Mouse (Mus musculus) liver, embryonic 14.5 days (tissue): ENCODE measurements at regions not wholly inside any gene's neighbourhood (a gene's known extent, or its start where the extent isn't known, plus 50 kb on each side); places are given as distances from the start of the nearest gene placed in this dataset.

Experiments
- ATAC-seq: fragments of 200-750 bp; cut with Nextera tagmentation; 2 replicates; pipeline ENCODE4 v1.8.0; 2017; ENCODE audit warnings: moderate number of reproducible peaks, mild to moderate bottlenecking, moderate library complexity; ENCODE audit not compliant: insufficient read depth
- DNase-seq, 3 experiments: peaks; one replicate each; pipeline ENCODE4 v3.0.0-alpha.2; 2012 to 2013; ENCODE audit warnings: low read depth in 3 of 3, low spot score in 3 of 3
- H3K27ac ChIP-seq: fragments of 300-500 bp; sonication (generic); 2 replicates; pipeline ENCODE4 v1.5.1; 2014; ENCODE audit warnings: moderate library complexity, mild to moderate bottlenecking, control low read depth, inconsistent platforms
- H3K27me3 ChIP-seq: fragments of 300-500 bp; sonication (generic); 2 replicates; pipeline ENCODE4 v1.6.1; 2014; ENCODE audit warnings: mild to moderate bottlenecking, low read length, moderate library complexity; ENCODE audit not compliant: control insufficient read depth, insufficient read depth
- H3K36me3 ChIP-seq: fragments of 300-500 bp; sonication (generic); replicated peaks from 2 replicates; pipeline ENCODE4 v1.6.1; 2014; ENCODE audit warnings: low read depth; ENCODE audit not compliant: control insufficient read depth, insufficient read depth
- H3K4me1 ChIP-seq, 2 experiments: fragments of 200-500 bp in 1 of 2; fragments of 300-500 bp in 1 of 2; sonication (generic) in 1 of 2; replicated peaks; 2 replicates each; pipeline ENCODE4 v1.6.1; 2012 to 2014; ENCODE audit warnings: antibody characterized with exemption in 1 of 2, inconsistent platforms in 1 of 2, low read length in 1 of 2; ENCODE audit not compliant: control insufficient read depth in 2 of 2, insufficient read depth in 2 of 2
- H3K4me2 ChIP-seq: fragments of 300-500 bp; sonication (generic); 2 replicates; pipeline ENCODE4 v1.6.1; 2014; ENCODE audit warnings: low read depth, mild to moderate bottlenecking, control low read depth, moderate library complexity
- H3K4me3 ChIP-seq, 2 experiments: fragments of 200-500 bp in 1 of 2; fragments of 300-500 bp in 1 of 2; sonication (generic) in 1 of 2; 2 replicates each; pipeline ENCODE4 v1.5.1; 2012 to 2014; ENCODE audit warnings: low read depth in 2 of 2, low read length in 2 of 2, mild to moderate bottlenecking in 2 of 2, control low read depth in 1 of 2, inconsistent platforms in 1 of 2, moderate library complexity in 1 of 2; ENCODE audit not compliant: insufficient read depth in 1 of 2
- H3K9ac ChIP-seq: fragments of 300-500 bp; sonication (generic); replicated peaks from 2 replicates; pipeline ENCODE4 v1.6.1; 2014; ENCODE audit warnings: mild to moderate bottlenecking, control low read depth, moderate library complexity
- H3K9me3 ChIP-seq: fragments of 300-500 bp; sonication (generic); 2 replicates; pipeline ENCODE4 v1.6.1; 2016; ENCODE audit warnings: low read length, mixed read lengths; ENCODE audit not compliant: control insufficient read depth
- CTCF ChIP-seq: IDR thresholded peaks from 2 replicates; pipeline ENCODE4 v1.5.1; 2016; ENCODE audit warnings: antibody characterized with exemption, low read depth, control low read depth
- EP300 ChIP-seq: IDR thresholded peaks from 2 replicates; pipeline ENCODE4 v1.6.1; 2016; ENCODE audit warnings: antibody characterized with exemption, low read depth
- WGBS: fragments of 180-500 bp; shearing (Covaris S2); extraction: QIAGEN DNeasy Blood & Tissue Kit; methylation state at CpG from one replicate; pipeline ENCODE4 v1.1.7; 2014; ENCODE audit not compliant: insufficient replicate concordance; 5-methylcytosine and 5-hydroxymethylcytosine counted together

GRCm38 (mm10) chr3:149292459-149292858 is 302.1 kb upstream of the Adgrl2 start:
- Histone ChIP-seq H3K9me3 (no peaks in the 10 kb centered on the region), H3K4me3 (no peak overlapping the region), H3K27ac (no peak overlapping the region), H3K27me3 (no peaks in the 10 kb centered on the region), H3K9ac (no peak overlapping the region), H3K4me1 (no peaks in the 10 kb centered on the region), H3K4me2 (no peak overlapping the region), H3K36me3 (no peaks in the 10 kb centered on the region)
- ATAC-seq = no peak
- WGBS = 85% methylated on average over 3 of the region's 3 CpGs
- TF ChIP-seq EP300 (no peak), CTCF (no peak)
- DNase-seq = no peak

- DNase-seq = no peak
- Histone ChIP-seq H3K9me3 (no peaks in the 10 kb centered on the region), H3K9ac (no peak overlapping the region), H3K36me3 (no peaks in the 10 kb centered on the region), H3K27ac (no peak overlapping the region), H3K4me1 (no peaks in the 10 kb centered on the region), H3K27me3 (no peaks in the 10 kb centered on the region), H3K4me3 (no peak overlapping the region), H3K4me2 (no peak overlapping the region)
- ATAC-seq = no peak
- TF ChIP-seq EP300 (no peak), CTCF (no peak)
- 67% methylated on average over 7 of the region's 7 CpGs for WGBS
Observed at GRCm38 (mm10) chr3:149291473-149291872, 301.1 kb upstream of the Adgrl2 start.

GRCm38 (mm10) chr3:149290228-149290627 is 299.9 kb upstream of the Adgrl2 start:
- Histone ChIP-seq H3K27ac (no peak overlapping the region), H3K9ac (no peak overlapping the region), H3K4me3 (no peak overlapping the region), H3K27me3 (no peaks in the 10 kb centered on the region), H3K36me3 (no peaks in the 10 kb centered on the region), H3K9me3 (no peaks in the 10 kb centered on the region), H3K4me2 (no peak overlapping the region), H3K4me1 (no peaks in the 10 kb centered on the region)
- DNase-seq (no peak), ATAC-seq (no peak)
- no peak for TF ChIP-seq CTCF
- no peak for TF ChIP-seq EP300
- 45% methylated on average over 8 of the region's 8 CpGs for WGBS

GRCm38 (mm10) chr3:149287080-149287479 is 296.7 kb upstream of the Adgrl2 start:
- 62% methylated on average over 4 of the region's 4 CpGs for WGBS

GRCm38 (mm10) chr3:149284976-149285375 is 294.6 kb upstream of the Adgrl2 start:
- Histone ChIP-seq H3K4me2 (no peak overlapping the region), H3K9me3 (no peaks in the 10 kb centered on the region), H3K4me3 (no peak overlapping the region), H3K27me3 (no peaks in the 10 kb centered on the region), H3K27ac (no peak overlapping the region), H3K4me1 (peaks cover 0 to 4% of the 10 kb centered on the region in 2 experiments; a peak in 1 of 4 replicates), H3K36me3 (no peaks in the 10 kb centered on the region), H3K9ac (no peak overlapping the region)
- DNase-seq = no peak
- no peak for TF ChIP-seq CTCF
- TF ChIP-seq EP300 = no peak
- ATAC-seq = no peak
- 63% methylated on average over 4 of the region's 4 CpGs for WGBS

More at GRCm38 (mm10) chr3:149287080-149287479, 296.7 kb upstream of the Adgrl2 start:
- no peaks in the 10 kb centered on the region for H3K4me1 ChIP-seq
- H3K9ac ChIP-seq = no peak overlapping the region
- no peak overlapping the region for H3K4me3 ChIP-seq
- H3K36me3 ChIP-seq = no peaks in the 10 kb centered on the region
- no peaks in the 10 kb centered on the region for H3K9me3 ChIP-seq
- no peak for TF ChIP-seq EP300
- TF ChIP-seq CTCF = no peak
- ATAC-seq (no peak), DNase-seq (no peak)
- no peaks in the 10 kb centered on the region for H3K27me3 ChIP-seq
- H3K27ac ChIP-seq = no peak overlapping the region
- no peak overlapping the region for H3K4me2 ChIP-seq
